Mouse (Mus musculus) cerebellum, adult 2 months (tissue): ENCODE measurements around the gene Ccin.

Experiments used
- CTCF ChIP-seq: fragments of 200-500 bp; IDR thresholded peaks from 2 replicates; pipeline ENCODE4 v1.5.1; 2011; ENCODE audit warnings: low read depth, mild to moderate bottlenecking, control low read depth, low read length, moderate library complexity, borderline replicate concordance; ENCODE audit not compliant: insufficient read depth
- POLR2A ChIP-seq: fragments of 200-500 bp; IDR thresholded peaks from 2 replicates; pipeline ENCODE4 v1.6.1; 2011; ENCODE audit warnings: low read length, control low read depth, borderline replicate concordance; ENCODE audit not compliant: insufficient read depth

DNA sequence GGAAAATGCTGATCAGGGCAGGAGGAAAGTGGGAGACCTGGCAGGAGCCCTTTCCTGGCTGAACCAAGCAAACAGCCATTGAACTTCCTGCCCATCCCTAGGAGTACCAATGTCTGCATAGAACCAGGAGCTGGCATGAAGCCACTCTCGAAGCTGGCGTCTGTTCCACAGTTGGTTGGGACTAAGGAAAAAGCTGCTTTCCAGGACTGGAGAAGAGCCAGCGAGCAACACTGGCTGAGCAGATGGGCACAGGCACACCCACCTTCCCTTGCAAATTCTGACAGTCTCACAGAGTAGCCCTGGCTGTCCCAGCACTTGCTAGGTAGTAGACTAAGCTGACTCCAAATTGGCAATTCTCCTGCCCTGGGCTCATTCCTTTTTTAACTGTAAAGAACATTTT is 3.5 kb upstream of the Ccin start:
- no peak; the same call in 1 of the 2 replicates for TF ChIP-seq CTCF
- no peak for TF ChIP-seq POLR2A
